Comparison of ENCODE assay signal across 9 mouse cellular contexts in the genomic region with DNA sequence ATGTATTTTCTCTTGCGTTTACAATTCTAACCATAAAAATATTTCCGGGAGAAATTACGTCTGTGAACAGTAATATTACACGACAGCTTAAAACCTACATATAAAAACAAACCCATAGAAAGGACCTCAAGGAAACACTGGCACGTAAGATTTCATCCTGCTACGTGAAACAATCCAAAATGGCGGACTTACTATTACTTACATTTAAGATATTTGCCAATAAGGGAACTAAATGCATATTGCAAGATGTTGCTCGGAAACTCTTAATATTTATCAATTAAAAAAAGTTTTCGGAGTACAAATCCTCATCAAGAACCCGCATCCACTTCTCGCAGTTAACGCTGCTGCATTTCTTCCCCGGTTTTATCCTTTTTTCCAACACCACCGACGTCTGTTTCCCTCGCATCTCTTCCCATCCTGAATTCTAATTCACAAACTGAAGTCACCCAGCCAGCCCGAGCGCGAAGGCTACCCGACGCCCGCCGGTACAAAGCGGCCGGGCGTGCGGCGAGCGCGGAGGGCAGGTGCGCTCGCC. TPM values are rescaled to one million over a fixed set of nuclear protein-coding genes. Genes with fewer than 3 reads are reported as not detected.
DNase-seq lines count a peak whose midpoint lies in the region; ATAC-seq and TF ChIP-seq lines count a peak whose summit lies in the region.
"Had no signal": no experiment of that assay in that cellular context is flagged by ENCODE, and none has a peak within 500 bp of the region (broad histone marks: within the 10 kb centered on the region; RNA-seq: fewer than 3 reads in every experiment).

No protein-coding gene starts in this region.

- no peak for DNase-seq in heart, postnatal 36 days
- no peak for DNase-seq in ES-E14 (ENCODE audit: low read depth, low spot score)
- DNase-seq in urinary bladder, postnatal 10 days (ENCODE audit: low spot score): no peak
- no peak for DNase-seq in thymus, postnatal 0 days (ENCODE audit: low spot score)
- no peak for DNase-seq in gastrocnemius, postnatal 25 days

- in situ Hi-C loops in ES-E14 (cut with MboI; ENCODE audit: low sequenced_read_pairs in 2 of 2, unreplicated experiment in 2 of 2): no loop called here

- 2% methylated on average over 32 of the region's 32 CpGs for WGBS in heart, embryonic 11.5 days (ENCODE audit: insufficient replicate concordance)
- under 1% methylated on average over 32 of the region's 32 CpGs for WGBS in forebrain, embryonic 16.5 days
- 2% methylated on average over 32 of the region's 32 CpGs for WGBS in liver, embryonic 16.5 days (ENCODE audit: insufficient replicate concordance)

- intact Hi-C loops in heart, postnatal 36 days (cut with DNase I): no loop called here

- H3K4me2 ChIP-seq in heart, embryonic 11.5 days: peak overlapping the region; percentile 99
- H3K4me2 ChIP-seq in forebrain, embryonic 16.5 days (ENCODE audit: low read length): peak overlapping the region; percentile 85
- H3K4me2 ChIP-seq in liver, embryonic 16.5 days (ENCODE audit: low read depth, low read length): peak overlapping the region; percentile 99

- H3K36me3 ChIP-seq in heart, embryonic 11.5 days (ENCODE audit: control insufficient read depth, insufficient read depth, low read length): no peaks in the 10 kb centered on the region
- H3K36me3 ChIP-seq in ES-E14 (ENCODE audit: control insufficient read depth, insufficient read depth, low read length, poor library complexity, severe bottlenecking): no peaks in the 10 kb centered on the region
- H3K36me3 ChIP-seq in forebrain, embryonic 16.5 days (ENCODE audit: control insufficient read depth, insufficient read depth): no peaks in the 10 kb centered on the region
- no peaks in the 10 kb centered on the region for H3K36me3 ChIP-seq in liver, embryonic 16.5 days (ENCODE audit: control insufficient read depth, insufficient read depth)

- no peak overlapping the region for H3K27ac ChIP-seq in heart, embryonic 11.5 days (ENCODE audit: low read depth, low read length)
- no peak overlapping the region for H3K27ac ChIP-seq in ES-E14 (ENCODE audit: insufficient read depth, low read depth, low read length, poor library complexity, severe bottlenecking)
- peak overlapping the region; percentile 80 for H3K27ac ChIP-seq in forebrain, embryonic 16.5 days (ENCODE audit: low read length)
- H3K27ac ChIP-seq in liver, embryonic 16.5 days (ENCODE audit: low read length): peak overlapping the region; percentile 24; the same call in 1 of the 2 replicates

- H3K9me3 ChIP-seq in heart, embryonic 11.5 days (replicated peaks; ENCODE audit: control insufficient read depth, low read length): no peaks in the 10 kb centered on the region
- no peaks in the 10 kb centered on the region for H3K9me3 ChIP-seq in ES-E14 (ENCODE audit: control insufficient read depth, insufficient read depth, low read depth, low read length)
- no peaks in the 10 kb centered on the region for H3K9me3 ChIP-seq in forebrain, embryonic 16.5 days (ENCODE audit: control insufficient read depth, low read length)
- no peaks in the 10 kb centered on the region for H3K9me3 ChIP-seq in liver, embryonic 16.5 days (replicated peaks; ENCODE audit: control insufficient read depth, low read length)

- H3K4me3 ChIP-seq in heart, embryonic 11.5 days (ENCODE audit: low read depth, low read length): peak overlapping the region; percentile 81
- H3K4me3 ChIP-seq in ES-E14 (ENCODE audit: insufficient read depth in 1 of 2, low read depth in 1 of 2, low read length in 2 of 2, poor library complexity in 1 of 2, severe bottlenecking in 1 of 2): peak overlapping the region; percentile 73 to 76
- H3K4me3 ChIP-seq in forebrain, embryonic 16.5 days (replicated peaks; ENCODE audit: low read length): peak overlapping the region; percentile 75
- H3K4me3 ChIP-seq in liver, embryonic 16.5 days (ENCODE audit: low read depth, low read length): peak overlapping the region; percentile 78

- peak overlapping the region; percentile 73; the same call in 1 of the 2 replicates for H3K9ac ChIP-seq in heart, embryonic 11.5 days (ENCODE audit: low read depth, low read length)
- peak overlapping the region; percentile 87 for H3K9ac ChIP-seq in ES-E14 (ENCODE audit: insufficient read depth, low read depth, low read length, poor library complexity, severe bottlenecking)
- peak overlapping the region; percentile 71 for H3K9ac ChIP-seq in forebrain, embryonic 16.5 days (replicated peaks; ENCODE audit: low read depth, low read length)
- H3K9ac ChIP-seq in liver, embryonic 16.5 days (ENCODE audit: low read depth, low read length): peak overlapping the region; percentile 71

- H3K27me3 ChIP-seq in heart, embryonic 11.5 days (ENCODE audit: control insufficient read depth, insufficient read depth, low read length): peaks cover 7% of the 10 kb centered on the region
- peaks cover 5% of the 10 kb centered on the region; the same call in 1 of the 2 replicates for H3K27me3 ChIP-seq in forebrain, embryonic 16.5 days (replicated peaks; ENCODE audit: control insufficient read depth, insufficient read depth, low read length)
- peaks cover 30% of the 10 kb centered on the region for H3K27me3 ChIP-seq in liver, embryonic 16.5 days (ENCODE audit: control insufficient read depth, insufficient read depth, low read depth, low read length)
- H3K27me3 ChIP-seq: CH12.LX had no signal

- H3K4me1 ChIP-seq in heart, embryonic 11.5 days (ENCODE audit: control insufficient read depth, insufficient read depth, low read length): no peaks in the 10 kb centered on the region
- no peaks in the 10 kb centered on the region for H3K4me1 ChIP-seq in ES-E14 (ENCODE audit: control insufficient read depth in 2 of 2, insufficient read depth in 2 of 2, low read length in 2 of 2, poor library complexity in 1 of 2)
- peaks cover 2% of the 10 kb centered on the region; the same call in 1 of the 2 replicates for H3K4me1 ChIP-seq in forebrain, embryonic 16.5 days (replicated peaks; ENCODE audit: control insufficient read depth, insufficient read depth, low read length)
- peaks cover 5% of the 10 kb centered on the region for H3K4me1 ChIP-seq in liver, embryonic 16.5 days (ENCODE audit: control insufficient read depth, low read depth, low read length)

- no peak for ATAC-seq in heart, embryonic 11.5 days (replicated peaks; ENCODE audit: insufficient number of reproducible peaks, low FRiP score, low TSS enrichment)
- ATAC-seq in forebrain, embryonic 16.5 days: no peak
- ATAC-seq in liver, embryonic 16.5 days (ENCODE audit: low read depth): peak; percentile 71

TF ChIP-seq in ES-E14, 5 proteins besides CTCF, POLR2A, EP300 and RAD21:
- no peak for TF ChIP-seq CHD2 (IDR thresholded peaks at IDR 0.05; ENCODE audit: low read depth, low read length)
- no peak for TF ChIP-seq ZNF384 (IDR thresholded peaks at IDR 0.05; ENCODE audit: low read depth, low read length)
- no peak for TF ChIP-seq ZC3H11A (IDR thresholded peaks at IDR 0.05; ENCODE audit: borderline replicate concordance, low read depth, low read length)
- TF ChIP-seq HCFC1 (IDR thresholded peaks at IDR 0.05; ENCODE audit: borderline replicate concordance, insufficient read depth, low read length): no peak
- TF ChIP-seq MAFK (IDR thresholded peaks at IDR 0.05; ENCODE audit: insufficient read depth, low read depth, low read length): no peak

RNA-seq across cellular contexts. Expression of a gene that starts 0.9 kb away (rescaled TPM):
- 6.1 and 7.3 TPM in 2 replicates for polyA plus RNA-seq in heart, embryonic 11.5 days (2014; fragmentation: Nextera tagmentation; extraction: Ambion mirVana)
- under 1 TPM; 0.16 to 0.17 TPM for total RNA-seq in heart, postnatal 36 days (2021)
- 26.9 and 30.1 TPM in 2 replicates for total RNA-seq in ES-E14 (2012; rRNA removed)
- 3.2 and 5.2 TPM in 2 replicates for polyA plus RNA-seq in forebrain, embryonic 16.5 days (2015; fragmentation: Nextera tagmentation; extraction: Ambion mirVana)
- polyA plus RNA-seq in liver, embryonic 16.5 days (2015; fragmentation: Nextera tagmentation; extraction: Ambion mirVana): 4.4 and 4.9 TPM in 2 replicates
- 2.8 and 3.1 TPM in 2 replicates for polyA plus RNA-seq in thymus, postnatal 0 days (2015; fragmentation: Nextera tagmentation; extraction: Ambion mirVana)
- not detected for total RNA-seq in gastrocnemius, postnatal 25 days (2021)

Comparison
In these comparisons a context has a peak if more than half of its experiments do, and no peak if none do; other contexts are left out.
1. H3K27ac ChIP-seq: peak in forebrain, embryonic 16.5 days (single experiment) and liver, embryonic 16.5 days (single experiment); none in heart, embryonic 11.5 days (single experiment) and ES-E14 (single experiment).
2. Peak in every context shown above with its lines, with median percentiles within 50 percentile points of each other: H3K4me2 ChIP-seq, H3K4me3 ChIP-seq and H3K9ac ChIP-seq.